Comparison of ENCODE assay signal across 8 mouse cellular contexts in the genomic region with DNA sequence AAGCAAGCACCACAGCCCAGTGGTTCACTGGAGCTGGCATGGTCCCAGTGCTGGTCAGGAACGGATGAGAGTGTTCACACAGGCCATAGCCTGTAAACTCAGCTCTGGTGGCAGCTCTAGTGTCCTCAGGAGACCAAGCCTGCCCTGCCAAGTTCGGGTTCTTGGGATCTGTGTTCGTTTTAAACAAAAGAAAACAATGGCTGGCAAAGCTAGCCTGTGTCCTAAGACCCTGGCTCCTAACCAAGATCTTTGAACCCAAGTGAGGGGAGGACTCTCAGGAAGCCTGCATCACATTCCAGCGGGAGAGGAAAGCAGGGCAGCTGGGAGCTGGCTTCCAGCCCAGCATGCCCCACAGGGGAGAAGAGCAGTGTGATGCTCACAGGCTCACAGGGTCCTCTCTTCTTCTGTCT. TPM values are rescaled to one million over a fixed set of nuclear protein-coding genes. Genes with fewer than 3 reads are reported as not detected.
A peak's percentile ranks its signal among the peaks of the same experiment; 100 is the strongest.
DNase-seq lines count a peak whose midpoint lies in the region; ATAC-seq and TF ChIP-seq lines count a peak whose summit lies in the region.

No protein-coding gene starts in this region.

- H3K27ac ChIP-seq in heart, embryonic 10.5 days = no peak overlapping the region
- peak overlapping the region; percentile 74 for H3K27ac ChIP-seq in limb, embryonic 15.5 days
- no peak overlapping the region for H3K27ac ChIP-seq in thymus, adult 2 months (ENCODE audit: control insufficient read depth, insufficient read depth, low read length)

- H3K4me2 ChIP-seq in limb, embryonic 15.5 days = no peak overlapping the region

- H3K4me3 ChIP-seq in heart, embryonic 10.5 days = no peak overlapping the region; the same call in 1 of the 2 replicates
- H3K4me3 ChIP-seq in limb, embryonic 15.5 days = no peak overlapping the region
- no peak overlapping the region for H3K4me3 ChIP-seq in thymus, adult 2 months (ENCODE audit: control insufficient read depth, insufficient read depth, low read length)

- no peaks in the 10 kb centered on the region for H3K36me3 ChIP-seq in heart, embryonic 10.5 days
- H3K36me3 ChIP-seq in limb, embryonic 15.5 days = no peaks in the 10 kb centered on the region
- H3K36me3 ChIP-seq in thymus, adult 2 months (ENCODE audit: control insufficient read depth, insufficient read depth, low read length) = no peaks in the 10 kb centered on the region

- intact Hi-C loops in heart, postnatal 14 days (cut with DNase I) = loop anchor here (5.0 kb wide), 1 partner anchor 137 kb away; no protein-coding TSS in a partner anchor

- no peak for ATAC-seq in limb, embryonic 15.5 days (ENCODE audit: insufficient number of reproducible peaks, low FRiP score, low TSS enrichment, low read depth)

- peak; percentile 82 to 90 for DNase-seq in heart, adult 18-20 months
- DNase-seq in heart, embryonic 10.5 days (ENCODE audit: low spot score) = no peak
- peak; percentile 68 to 87 for DNase-seq in adrenal gland, adult (ENCODE audit: inconsistent age in 2 of 2, low spot score in 1 of 2)
- peak; percentile 96 for DNase-seq in fat pad, adult 2 months (ENCODE audit: extremely low read depth, low read depth, low spot score)
- DNase-seq in heart, postnatal 14 days = peak; percentile 81 to 82
- peak; percentile 84 for DNase-seq in skeletal muscle tissue, adult 2 months (ENCODE audit: low read depth, low spot score)
- no peak for DNase-seq in thymus, adult 2 months

- H3K27me3 ChIP-seq in heart, embryonic 10.5 days (ENCODE audit: insufficient read depth, poor library complexity, severe bottlenecking) = no peaks in the 10 kb centered on the region
- H3K27me3 ChIP-seq in limb, embryonic 15.5 days = no peaks in the 10 kb centered on the region
- no peaks in the 10 kb centered on the region for H3K27me3 ChIP-seq in thymus, adult 2 months (ENCODE audit: control insufficient read depth, insufficient read depth, low read length)

- H3K4me1 ChIP-seq in heart, embryonic 10.5 days = peaks cover 18% of the 10 kb centered on the region
- peaks cover 43% of the 10 kb centered on the region for H3K4me1 ChIP-seq in limb, embryonic 15.5 days
- 0 out of 2 replicates have a peak, but pooled peaks cover 3% of the 10 kb centered on the region for H3K4me1 ChIP-seq in thymus, adult 2 months (replicated peaks; ENCODE audit: control insufficient read depth, insufficient read depth, low read length)

- 32% methylated on average over 4 of the region's 4 CpGs for WGBS in heart, embryonic 10.5 days
- 14% methylated on average over 4 of the region's 4 CpGs for WGBS in limb, embryonic 15.5 days
- WGBS in thymus, adult 2 months = 79% methylated on average over 4 of the region's 4 CpGs

- no peak overlapping the region for H3K9ac ChIP-seq in limb, embryonic 15.5 days

- TF ChIP-seq POLR2A in thymus, adult 2 months (IDR thresholded peaks at IDR 0.05; ENCODE audit: control insufficient read depth, extremely low read depth, insufficient read depth, low read length, poor library complexity) = no peak

- TF ChIP-seq CTCF in thymus, adult 2 months (IDR thresholded peaks at IDR 0.05; ENCODE audit: borderline replicate concordance, control insufficient read depth, extremely low read depth, insufficient read depth, low read length, poor library complexity) = no peak

- no peaks in the 10 kb centered on the region for H3K9me3 ChIP-seq in heart, embryonic 10.5 days
- H3K9me3 ChIP-seq in limb, embryonic 15.5 days = no peaks in the 10 kb centered on the region

RNA-seq across cellular contexts. Expression of a gene that starts 36.1 kb away (rescaled TPM):
- total RNA-seq in heart, adult 18-20 months (2021) = not detected
- polyA plus RNA-seq in heart, embryonic 10.5 days (2016; fragmentation: Nextera tagmentation; extraction: Ambion mirVana) = not detected in 2 replicates
- not detected for total RNA-seq in heart, postnatal 14 days (2021)
- not detected in 2 replicates for polyA plus RNA-seq in limb, embryonic 15.5 days (2015; fragmentation: Nextera tagmentation; extraction: Ambion mirVana)
- polyA plus RNA-seq in thymus, adult 2 months (2012; rRNA removed) = 0.08 TPM in 1 of 2 replicates, not detected in the other

RNA-seq across cellular contexts. Expression of a gene that starts 44.0 kb away (rescaled TPM):
- total RNA-seq in heart, adult 18-20 months (2021) = 1 to 10 TPM; 3.0 to 3.2 TPM
- polyA plus RNA-seq in heart, embryonic 10.5 days (2016; fragmentation: Nextera tagmentation; extraction: Ambion mirVana) = 11.4 and 12.1 TPM in 2 replicates
- total RNA-seq in heart, postnatal 14 days (2021) = 1 to 10 TPM; 3.8 to 4.3 TPM
- 9.6 and 10.3 TPM in 2 replicates for polyA plus RNA-seq in limb, embryonic 15.5 days (2015; fragmentation: Nextera tagmentation; extraction: Ambion mirVana)
- polyA plus RNA-seq in thymus, adult 2 months (2012; rRNA removed) = 6.7 and 8.4 TPM in 2 replicates

Comparison
In these comparisons a context has a peak if more than half of its experiments do, and no peak if none do; other contexts are left out.
1. DNase-seq: peak in heart, adult 18-20 months (2 of 2), adrenal gland, adult (2 of 2), fat pad, adult 2 months (single experiment), heart, postnatal 14 days (2 of 2) and skeletal muscle tissue, adult 2 months (single experiment); none in heart, embryonic 10.5 days (single experiment) and thymus, adult 2 months (single experiment).